Mouse (Mus musculus) G1E (cell line): ENCODE measurements around the gene Slc22a30. TPM values are rescaled to one million over a fixed set of nuclear protein-coding genes. Genes with fewer than 3 reads are reported as not detected.
"Not testable (repeated sequence)": the region's sequence is repeated elsewhere in the genome, so short reads cannot be mapped to it uniquely, and the experiment has no call there.

Experiments
- ATAC-seq: 2 replicates; pipeline ENCODE4 v1.8.0; 2016; ENCODE audit warnings: mild to moderate bottlenecking; ENCODE audit not compliant: insufficient number of reproducible peaks, poor library complexity, low FRiP score, severe bottlenecking; ENCODE audit errors: extremely low read depth
- DNase-seq: peaks from one replicate; pipeline ENCODE4 v3.0.0; 2012; ENCODE audit warnings: low spot score
- H3K27me3 ChIP-seq: 2 replicates; pipeline ENCODE4 v1.6.1; 2012; ENCODE audit warnings: mild to moderate bottlenecking, low read length, inconsistent platforms; ENCODE audit not compliant: insufficient read depth
- H3K36me3 ChIP-seq: replicated peaks from 2 replicates; pipeline ENCODE3; 2012; ENCODE audit warnings: mild to moderate bottlenecking, inconsistent platforms
- H3K4me1 ChIP-seq: 2 replicates; pipeline ENCODE4 v1.6.1; 2012; ENCODE audit warnings: low read depth, low read length, inconsistent platforms, mixed read lengths; ENCODE audit not compliant: insufficient read depth
- H3K4me3 ChIP-seq: 2 replicates; pipeline ENCODE4 v1.5.1; 2012; ENCODE audit warnings: low read depth, mild to moderate bottlenecking, inconsistent platforms, low read length, moderate library complexity, mixed read lengths
- H3K9me3 ChIP-seq: replicated peaks from 2 replicates; pipeline ENCODE4 v1.6.1; 2012; ENCODE audit warnings: inconsistent platforms
- CTCF ChIP-seq: IDR thresholded peaks from 2 replicates; pipeline ENCODE4 v1.5.1; 2012; ENCODE audit warnings: low read depth, low read length, inconsistent platforms, mixed read lengths
- GATA1 ChIP-seq: IDR thresholded peaks from 2 replicates; pipeline ENCODE4 v1.6.1; 2012; ENCODE audit warnings: borderline replicate concordance, low read length, inconsistent platforms, mixed read lengths
- GATA2 ChIP-seq: IDR thresholded peaks from 2 replicates; pipeline ENCODE4 v1.6.1; 2012; ENCODE audit warnings: low read depth, low read length, inconsistent platforms, borderline replicate concordance
- POLR2AphosphoS5 ChIP-seq: IDR thresholded peaks from 2 replicates; pipeline ENCODE4 v1.6.1; 2012; ENCODE audit warnings: low read depth, low read length, inconsistent platforms; ENCODE audit not compliant: insufficient replicate concordance
- TAL1 ChIP-seq: conservative IDR thresholded peaks from 2 replicates; pipeline ENCODE4 v1.6.1; 2012; ENCODE audit warnings: low read depth, low read length, inconsistent platforms, mixed read lengths
- polyA plus RNA-seq: library from polyadenylated mRNA; stranded (reverse); fragments of >175 nt; gene quantifications from 2 replicates; pipeline ENCODE4 v1.2.3, GENCODE M21; 2012
- total RNA-seq, 2 experiments: library from RNA; stranded (forward) in 1 of 2; stranded (reverse) in 1 of 2; fragments of 200-1000 nt in 1 of 2; fragments of >200 nt in 1 of 2; fragmentation: Nextera tagmentation in 1 of 2; gene quantifications; 2 replicates each; pipeline ENCODE4 v1.2.3; 2014 to 2017

Gene Slc22a30
- total RNA-seq (2014; fragmentation: Nextera tagmentation) (not detected in 2 replicates), total RNA-seq (2017) (0.05 and 0.06 TPM in 2 replicates), polyA plus RNA-seq (not detected in 2 replicates)

GRCm38 (mm10) chr19:8405011-8405410, at the start of gene Slc22a30:
TSS of gene Slc22a30 (minus strand) at chr19:8405111.
- ATAC-seq, DNase-seq, H3K4me1 ChIP-seq, H3K36me3 ChIP-seq, H3K27me3 ChIP-seq, H3K4me3 ChIP-seq, H3K9me3 ChIP-seq: not testable (repeated sequence)

DNA sequence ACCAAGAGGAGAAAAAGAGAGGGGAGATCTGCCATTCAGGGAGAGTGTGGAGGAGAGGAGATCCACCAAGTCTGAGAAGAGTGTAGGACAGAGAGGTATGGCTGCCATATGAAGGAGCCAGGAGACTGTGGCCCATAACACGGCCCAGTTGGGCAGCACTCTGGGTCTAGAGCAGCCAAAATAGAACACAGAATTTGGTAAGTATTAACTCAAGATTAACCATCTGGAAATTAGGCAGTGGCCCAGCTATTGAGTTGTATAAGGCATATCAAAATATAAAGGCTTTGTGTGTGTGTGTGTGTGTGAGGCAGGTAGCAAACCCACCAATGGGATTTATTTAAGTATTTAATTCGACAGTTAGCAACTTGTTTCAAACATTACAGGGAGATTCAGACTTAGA, 43.4 kb upstream of the Slc22a30 start:
- no peak for DNase-seq
- no peak for TF ChIP-seq POLR2AphosphoS5
- no peak for TF ChIP-seq GATA1
- no peak for TF ChIP-seq TAL1
- TF ChIP-seq CTCF: no peak
- no peak for TF ChIP-seq GATA2
- Histone ChIP-seq H3K27me3 (no peaks in the 10 kb centered on the region), H3K4me3 (no peak overlapping the region), H3K36me3 (no peaks in the 10 kb centered on the region), H3K9me3 (no peaks in the 10 kb centered on the region), H3K4me1 (no peaks in the 10 kb centered on the region)
- no peak for ATAC-seq

GRCm38 (mm10) chr19:8447516-8447915, 42.6 kb upstream of the Slc22a30 start:
- DNase-seq (no peak), ATAC-seq (no peak)
- Histone ChIP-seq H3K36me3 (no peaks in the 10 kb centered on the region), H3K4me1 (no peaks in the 10 kb centered on the region), H3K27me3 (no peaks in the 10 kb centered on the region), H3K4me3 (no peak overlapping the region), H3K9me3 (no peaks in the 10 kb centered on the region)
- TF ChIP-seq TAL1: no peak
- TF ChIP-seq GATA2: no peak
- no peak for TF ChIP-seq POLR2AphosphoS5
- no peak for TF ChIP-seq GATA1
- TF ChIP-seq CTCF: no peak

GRCm38 (mm10) chr19:8431051-8431662, 26.2 kb upstream of the Slc22a30 start:
- Histone ChIP-seq H3K36me3 (no peaks in the 10 kb centered on the region), H3K4me1 (no peaks in the 10 kb centered on the region), H3K4me3 (no peak overlapping the region), H3K9me3 (no peaks in the 10 kb centered on the region), H3K27me3 (no peaks in the 10 kb centered on the region)
- ATAC-seq (no peak), DNase-seq (no peak)
- TF ChIP-seq GATA1 (no peak), POLR2AphosphoS5 (no peak), TAL1 (no peak), GATA2 (no peak), CTCF (no peak)

DNA sequence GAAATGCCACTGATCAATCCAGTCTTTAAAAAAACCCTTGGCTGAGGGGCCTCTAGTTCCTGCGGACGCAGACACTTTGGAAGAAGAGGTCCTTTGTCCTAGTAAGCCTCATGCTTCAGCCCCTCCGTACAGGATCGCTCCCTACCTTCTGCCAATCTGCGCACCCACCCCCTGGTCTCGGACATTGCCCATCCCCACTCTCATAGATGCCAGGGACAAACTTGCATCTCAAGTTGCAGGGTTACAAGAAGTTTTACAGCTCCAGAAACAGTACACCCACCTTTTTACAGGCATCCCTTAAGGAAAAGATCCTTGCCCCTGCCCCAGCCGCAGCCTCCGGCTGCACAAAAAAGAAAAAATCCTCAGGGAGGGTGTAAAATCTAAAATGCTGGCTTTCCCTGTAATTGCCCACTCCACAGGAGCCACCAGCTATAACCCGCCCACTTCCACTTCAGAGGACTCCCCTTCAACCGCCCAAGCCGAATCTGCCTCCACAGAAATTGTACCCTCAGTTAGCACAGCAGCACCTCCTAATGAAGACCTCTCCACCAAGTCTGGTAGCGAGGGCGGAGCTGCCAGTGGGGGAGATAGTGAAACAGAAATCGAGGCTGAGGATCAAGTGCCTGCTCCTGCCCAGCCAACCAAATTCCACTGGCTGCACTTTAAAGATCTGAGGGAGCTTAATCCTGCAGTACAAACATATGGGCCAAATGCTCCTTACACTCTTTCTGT, 2.5 kb upstream of the Slc22a30 start:
- H3K9me3 ChIP-seq, H3K4me1 ChIP-seq, H3K36me3 ChIP-seq, DNase-seq, ATAC-seq, H3K4me3 ChIP-seq, H3K27me3 ChIP-seq: not testable (repeated sequence)

Other genes starting within 250 kb of the Slc22a30 start
- gene Slc22a29, start 186.2 kb downstream of the Slc22a30 start, total RNA-seq (2014; fragmentation: Nextera tagmentation): not detected in 2 replicates
- 0.17 TPM in 1 of 2 replicates, not detected in the other for gene Slc22a29, start 186.2 kb downstream of the Slc22a30 start, total RNA-seq (2017)
- gene Slc22a29, start 186.2 kb downstream of the Slc22a30 start, polyA plus RNA-seq: not detected in 2 replicates
- gene Slc22a8, start 186.1 kb upstream of the Slc22a30 start, total RNA-seq (2014; fragmentation: Nextera tagmentation): not detected in 2 replicates
- 0.06 and 0.16 TPM in 2 replicates for gene Slc22a8, start 186.1 kb upstream of the Slc22a30 start, total RNA-seq (2017)
- not detected in 2 replicates for gene Slc22a8, start 186.1 kb upstream of the Slc22a30 start, polyA plus RNA-seq
- not detected in 2 replicates for gene Slc22a6, start 212.9 kb upstream of the Slc22a30 start, total RNA-seq (2014; fragmentation: Nextera tagmentation)
- 0.05 and 0.06 TPM in 2 replicates for gene Slc22a6, start 212.9 kb upstream of the Slc22a30 start, total RNA-seq (2017)
- not detected in 2 replicates for gene Slc22a6, start 212.9 kb upstream of the Slc22a30 start, polyA plus RNA-seq